29 mouse cellular contexts compared by ENCODE assay signal in the genomic region with DNA sequence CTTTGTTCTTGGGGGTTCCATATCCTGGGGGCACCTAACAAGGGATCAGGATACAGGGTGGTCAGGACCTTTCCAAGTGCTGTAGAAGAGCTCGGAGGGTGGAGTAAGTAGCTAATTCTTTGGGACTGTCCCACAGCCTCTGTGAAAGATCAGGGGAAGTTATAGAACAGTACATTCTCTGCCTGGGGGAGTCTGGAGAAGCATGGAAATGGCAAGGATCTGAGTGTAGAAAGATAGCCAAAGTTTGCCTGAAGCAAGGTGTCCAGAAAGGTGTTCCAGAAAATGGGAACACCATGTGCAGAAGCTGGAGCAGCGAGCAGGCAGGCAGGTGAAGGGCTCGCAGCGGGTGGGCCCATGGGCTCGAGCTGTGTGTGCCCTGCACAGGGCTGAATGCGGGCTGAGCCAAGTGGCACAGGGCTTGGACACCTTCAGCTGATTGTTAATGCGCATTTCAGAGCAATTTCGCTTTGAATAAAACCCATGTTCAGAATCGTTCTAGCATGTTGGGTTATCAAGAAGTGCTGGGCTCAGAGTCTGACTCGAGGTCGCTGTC.
DNase-seq lines count a peak whose midpoint lies in the region; ATAC-seq lines count a peak whose summit lies in the region.
"Had no signal": no experiment of that assay in that cellular context is flagged by ENCODE, and none has a peak within 500 bp of the region (broad histone marks: within the 10 kb centered on the region; RNA-seq: fewer than 3 reads in every experiment).

No protein-coding gene starts in this region.

- no peak overlapping the region for H3K4me3 ChIP-seq in midbrain, embryonic 10.5 days
- no peak overlapping the region for H3K4me3 ChIP-seq in midbrain, embryonic 13.5 days (replicated peaks)
- no peak overlapping the region for H3K4me3 ChIP-seq in liver, embryonic 11.5 days (ENCODE audit: low read depth, low read length)
- H3K4me3 ChIP-seq: embryonic facial prominence, embryonic 13.5 days; heart, embryonic 10.5 days; heart, embryonic 15.5 days; intestine, embryonic 15.5 days; limb, embryonic 10.5 days; limb, embryonic 15.5 days; myocyte had no signal

- peaks cover 4% of the 10 kb centered on the region for H3K4me1 ChIP-seq in midbrain, embryonic 10.5 days
- peaks cover 6% of the 10 kb centered on the region; the same call in 1 of the 2 replicates for H3K4me1 ChIP-seq in midbrain, embryonic 13.5 days (replicated peaks)
- H3K4me1 ChIP-seq in liver, embryonic 11.5 days (replicated peaks; ENCODE audit: control insufficient read depth, insufficient read depth, low read length), result no peaks in the 10 kb centered on the region
- H3K4me1 ChIP-seq: heart, embryonic 10.5 days; intestine, embryonic 15.5 days; limb, embryonic 10.5 days had no signal

- DNase-seq in cerebellum, adult 11-12 months, result peak; percentile 45
- DNase-seq in cerebellum, postnatal 4 days (ENCODE audit: low spot score in 2 of 2), result no peak
- no peak for DNase-seq in midbrain, embryonic 10.5 days (ENCODE audit: low spot score)
- DNase-seq in cerebellum, adult 8-10 months, result peak; percentile 9
- DNase-seq in fat pad, adult 2 months (ENCODE audit: extremely low read depth, low read depth, low spot score), result peak; percentile 77
- DNase-seq in liver, embryonic 11.5 days (ENCODE audit: low spot score), result no peak
- no peak for DNase-seq in heart, postnatal 25 days (ENCODE audit: low spot score)
- DNase-seq: adrenal gland, postnatal 14 days; gastrocnemius, postnatal 10 days; heart, postnatal 36 days; kidney, adult 2 months; kidney, postnatal 36 days; layer of hippocampus, postnatal 36 days; lung, adult 2 months; lung, postnatal 10 days; thymus, postnatal 14 days had no signal

- no peak for ATAC-seq in midbrain, embryonic 13.5 days
- no peak for ATAC-seq in liver, embryonic 11.5 days (replicated peaks; ENCODE audit: low FRiP score)
- ATAC-seq: hindbrain, postnatal 0 days; intestine, embryonic 15.5 days; midbrain, embryonic 16.5 days had no signal

- H3K9me3 ChIP-seq in midbrain, embryonic 10.5 days (replicated peaks), result no peaks in the 10 kb centered on the region
- no peaks in the 10 kb centered on the region for H3K9me3 ChIP-seq in midbrain, embryonic 13.5 days
- H3K9me3 ChIP-seq in liver, embryonic 11.5 days (ENCODE audit: control insufficient read depth, low read length), result no peaks in the 10 kb centered on the region
- H3K9me3 ChIP-seq: embryonic facial prominence, embryonic 13.5 days; G1E; heart, embryonic 10.5 days; heart, embryonic 15.5 days; intestine, embryonic 15.5 days; limb, embryonic 10.5 days; limb, embryonic 15.5 days had no signal

- no peaks in the 10 kb centered on the region for H3K27me3 ChIP-seq in midbrain, embryonic 10.5 days (ENCODE audit: low read depth, poor library complexity, severe bottlenecking)
- H3K27me3 ChIP-seq in midbrain, embryonic 13.5 days, result no peaks in the 10 kb centered on the region
- H3K27me3 ChIP-seq in liver, embryonic 11.5 days (replicated peaks; ENCODE audit: control insufficient read depth, insufficient read depth, low read length), result no peaks in the 10 kb centered on the region
- H3K27me3 ChIP-seq: embryonic facial prominence, embryonic 13.5 days; heart, embryonic 15.5 days; intestine, embryonic 15.5 days; limb, embryonic 15.5 days had no signal

- intact Hi-C loops in heart, postnatal 25 days (cut with DNase I), result loop anchor here (2.0 kb wide), 1 partner anchor 300 kb away; no protein-coding TSS in a partner anchor

- 78% methylated on average over 11 of the region's 11 CpGs for WGBS in midbrain, embryonic 10.5 days
- WGBS in midbrain, embryonic 13.5 days, result 66% methylated on average over 11 of the region's 11 CpGs
- WGBS in liver, embryonic 11.5 days, result 86% methylated on average over 11 of the region's 11 CpGs

- H3K27ac ChIP-seq in midbrain, embryonic 10.5 days (replicated peaks), result peak overlapping the region; percentile 42; the same call in 1 of the 2 replicates
- no peak overlapping the region for H3K27ac ChIP-seq in midbrain, embryonic 13.5 days
- H3K27ac ChIP-seq in liver, embryonic 11.5 days (ENCODE audit: low read depth, low read length), result no peak overlapping the region
- H3K27ac ChIP-seq: embryonic facial prominence, embryonic 13.5 days; heart, embryonic 10.5 days; heart, embryonic 15.5 days; hindbrain, postnatal 0 days; intestine, embryonic 15.5 days; limb, embryonic 10.5 days; limb, embryonic 15.5 days; liver, embryonic 14.5 days; macrophage had no signal

- no peak overlapping the region for H3K9ac ChIP-seq in midbrain, embryonic 13.5 days (replicated peaks)
- H3K9ac ChIP-seq in liver, embryonic 11.5 days (ENCODE audit: low read depth, low read length), result no peak overlapping the region
- H3K9ac ChIP-seq: embryonic facial prominence, embryonic 13.5 days; heart, embryonic 15.5 days; intestine, embryonic 15.5 days; limb, embryonic 15.5 days; liver, embryonic 14.5 days had no signal

- H3K36me3 ChIP-seq in midbrain, embryonic 10.5 days, result no peaks in the 10 kb centered on the region
- H3K36me3 ChIP-seq in midbrain, embryonic 13.5 days, result peaks cover 3% of the 10 kb centered on the region; the same call in 1 of the 2 replicates
- no peaks in the 10 kb centered on the region for H3K36me3 ChIP-seq in liver, embryonic 11.5 days (ENCODE audit: control insufficient read depth, insufficient read depth, low read length)
- H3K36me3 ChIP-seq: heart, embryonic 15.5 days; intestine, embryonic 15.5 days had no signal

- no peak overlapping the region for H3K4me2 ChIP-seq in midbrain, embryonic 13.5 days (replicated peaks)
- H3K4me2 ChIP-seq in liver, embryonic 11.5 days, result no peak overlapping the region
- H3K4me2 ChIP-seq: embryonic facial prominence, embryonic 13.5 days; heart, embryonic 15.5 days; intestine, embryonic 15.5 days; limb, embryonic 15.5 days had no signal

Comparison
In these comparisons a context has a peak if more than half of its experiments do, and no peak if none do; other contexts are left out.
1. DNase-seq: peak in cerebellum, adult 11-12 months (single experiment), cerebellum, adult 8-10 months (single experiment) and fat pad, adult 2 months (single experiment); none in cerebellum, postnatal 4 days (0 of 2), midbrain, embryonic 10.5 days (single experiment), liver, embryonic 11.5 days (single experiment) and heart, postnatal 25 days (single experiment).